Mouse (Mus musculus): ENCODE results near the gene Fam92b.

Fam92b gene

DNA sequence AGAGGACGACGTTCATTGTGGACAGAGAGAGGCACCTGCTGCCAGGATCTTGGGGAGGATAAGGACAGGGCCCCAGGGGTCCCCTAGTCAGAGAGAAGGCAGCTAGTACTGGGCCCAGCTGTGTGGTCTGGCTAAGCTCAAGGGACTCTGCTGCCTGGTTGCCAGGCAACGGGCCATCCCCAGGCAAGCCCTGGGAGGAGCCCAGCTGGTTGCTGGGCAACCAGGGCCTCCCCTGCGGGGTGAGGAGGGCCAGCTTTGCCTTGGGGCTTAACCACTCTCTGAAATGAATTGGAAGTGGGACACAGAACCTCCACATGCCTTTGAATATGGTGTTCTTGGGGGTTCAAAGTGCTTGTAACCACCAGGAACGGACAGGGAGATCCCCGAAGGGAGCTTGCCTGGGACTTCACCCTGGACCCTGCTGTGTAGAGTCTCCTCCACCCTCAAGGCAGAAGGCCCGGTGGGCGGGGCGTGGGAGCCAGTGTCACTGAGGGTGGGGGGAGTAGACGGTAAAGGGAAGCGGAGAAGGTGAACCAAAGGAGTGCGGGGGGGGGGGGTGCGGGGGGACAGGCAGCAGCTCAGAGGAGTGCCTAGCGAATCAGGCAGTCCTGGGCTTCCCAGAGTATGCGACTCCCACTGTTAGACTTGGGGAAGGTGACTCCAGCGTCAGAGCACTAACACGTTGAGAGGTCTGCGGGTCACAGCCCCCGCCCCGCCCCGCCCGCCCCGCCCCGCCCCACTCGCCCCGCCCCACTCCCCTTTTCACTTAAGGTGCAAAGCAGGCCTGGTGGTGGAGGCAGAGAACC lies at the start of gene Fam92b:
TSS of gene Fam92b (minus strand) at position 149 of the 806 bp plus-strand sequence.
- DNase-seq (ENCODE audit: low spot score), result no peak

- no peak for DNase-seq (ENCODE audit: low spot score)
These were observed 48.3 kb upstream of the Fam92b start for GRCm38 (mm10) chr8:120225421-120226151.

- DNase-seq (ENCODE audit: low spot score), result no peak
These were observed 47.5 kb upstream of the Fam92b start for GRCm38 (mm10) chr8:120224521-120225420.

- DNase-seq (ENCODE audit: low spot score), result no peak
These were observed 45.3 kb upstream of the Fam92b start for GRCm38 (mm10) chr8:120222548-120222947.

- no peak for DNase-seq (ENCODE audit: low spot score)
These were observed 39.9 kb upstream of the Fam92b start for GRCm38 (mm10) chr8:120216855-120217830.

- no peak for DNase-seq (ENCODE audit: low spot score)
These were observed 38.3 kb upstream of the Fam92b start for GRCm38 (mm10) chr8:120215416-120216141.

DNA sequence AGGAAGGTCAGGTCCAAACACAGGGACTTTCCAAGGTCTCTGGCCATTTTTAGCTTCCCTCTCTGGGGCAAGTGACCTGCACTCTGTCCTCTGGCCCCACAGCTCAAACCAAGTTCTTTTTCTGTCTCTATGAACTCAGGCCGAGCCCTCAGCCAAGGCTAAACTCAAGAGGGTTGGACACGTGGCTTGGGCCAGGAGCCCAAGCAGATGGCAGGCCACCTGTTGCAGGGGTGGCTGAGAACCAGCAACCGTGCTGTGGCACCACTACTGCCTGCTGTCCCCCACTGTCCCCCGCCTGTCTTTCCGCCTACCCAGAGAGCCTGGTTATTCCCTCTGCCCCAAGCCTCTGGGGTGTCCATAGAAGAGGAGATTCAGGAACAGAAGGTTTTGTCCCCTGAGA lies 36.7 kb upstream of the Fam92b start:
- no peak for DNase-seq (ENCODE audit: low spot score)

- DNase-seq (ENCODE audit: low spot score), result no peak
These were observed 36.0 kb upstream of the Fam92b start for GRCm38 (mm10) chr8:120213229-120213628.

DNA sequence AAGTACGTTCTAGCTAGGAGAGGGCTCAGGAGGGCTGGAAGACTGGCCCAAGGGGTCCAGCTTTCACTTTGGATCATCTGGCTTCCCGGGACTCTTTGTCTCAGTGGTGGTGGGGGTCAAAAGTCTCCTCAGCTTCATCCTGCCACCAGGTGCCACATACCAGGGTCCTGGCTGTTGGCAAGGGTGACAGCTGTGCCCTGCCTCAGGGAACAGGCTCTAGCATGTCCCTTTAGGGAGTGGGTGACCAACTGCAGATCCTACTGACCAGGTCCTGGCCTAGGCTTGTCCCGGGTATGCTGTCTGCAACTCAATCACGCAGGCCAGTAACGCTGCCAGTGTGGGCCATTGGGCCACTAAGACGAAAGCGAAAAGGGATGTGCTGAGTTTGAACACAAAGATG lies 35.3 kb upstream of the Fam92b start:
- DNase-seq (ENCODE audit: low spot score), result no peak

DNA sequence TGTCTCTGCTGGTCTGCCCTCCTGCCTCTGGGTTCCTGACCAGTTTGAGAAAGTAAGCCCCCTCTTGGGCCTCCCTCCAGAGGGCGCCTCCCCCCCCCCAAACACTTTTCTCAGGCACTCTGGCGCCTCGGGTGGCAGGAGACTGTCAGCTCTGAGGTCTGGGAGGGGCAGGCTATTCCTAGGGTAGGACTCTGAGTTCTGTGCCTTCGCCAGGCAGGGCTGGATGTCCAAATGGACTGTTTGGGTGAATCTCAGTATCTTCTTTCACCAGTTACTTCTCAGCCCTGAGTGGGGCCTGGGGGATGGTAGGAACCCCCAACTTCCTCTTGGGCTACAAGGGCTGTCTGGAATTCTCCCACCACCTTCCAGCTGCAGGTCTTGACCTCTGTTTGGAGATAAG lies 34.1 kb upstream of the Fam92b start:
- DNase-seq (ENCODE audit: low spot score), result no peak

DNA sequence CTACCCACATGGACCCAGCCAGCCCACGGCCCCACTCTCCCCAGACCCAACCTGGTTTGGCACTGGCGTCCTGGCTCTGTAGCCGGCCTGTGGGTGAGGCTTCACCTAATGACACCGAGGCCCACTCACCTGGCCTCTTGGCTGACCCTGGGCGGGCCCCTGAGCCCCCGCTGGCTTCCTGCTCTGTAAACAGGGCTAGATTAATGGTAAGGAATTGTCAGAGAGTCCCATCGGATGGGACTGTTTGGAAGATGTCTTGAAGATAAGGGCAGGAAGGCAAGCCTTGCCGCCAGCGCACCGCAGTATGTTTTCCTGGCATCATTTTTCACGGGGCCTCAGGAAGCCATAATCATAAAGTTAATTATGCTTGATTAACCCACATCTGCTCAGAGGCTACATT lies 30.8 kb upstream of the Fam92b start:
- no peak for DNase-seq (ENCODE audit: low spot score)

DNA sequence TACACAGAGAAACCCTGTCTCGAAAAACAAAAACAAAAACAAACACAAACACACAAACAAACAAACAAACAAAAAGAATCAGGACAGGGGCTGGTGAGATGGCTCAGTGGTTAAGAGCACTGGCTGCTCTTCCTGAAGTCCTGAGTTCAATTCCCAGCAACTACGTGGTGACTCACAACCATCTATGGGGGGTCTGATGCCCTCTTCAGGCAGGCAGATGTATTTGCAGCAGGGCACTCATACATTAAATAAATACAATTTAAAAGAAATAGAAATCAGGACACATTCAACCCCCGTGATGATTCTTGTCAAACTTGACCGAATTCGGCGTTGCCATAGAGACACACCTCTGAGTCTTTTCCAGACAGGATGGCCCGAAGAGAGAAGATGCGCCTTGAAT lies 30.1 kb upstream of the Fam92b start:
- DNase-seq (ENCODE audit: low spot score), result no peak

DNA sequence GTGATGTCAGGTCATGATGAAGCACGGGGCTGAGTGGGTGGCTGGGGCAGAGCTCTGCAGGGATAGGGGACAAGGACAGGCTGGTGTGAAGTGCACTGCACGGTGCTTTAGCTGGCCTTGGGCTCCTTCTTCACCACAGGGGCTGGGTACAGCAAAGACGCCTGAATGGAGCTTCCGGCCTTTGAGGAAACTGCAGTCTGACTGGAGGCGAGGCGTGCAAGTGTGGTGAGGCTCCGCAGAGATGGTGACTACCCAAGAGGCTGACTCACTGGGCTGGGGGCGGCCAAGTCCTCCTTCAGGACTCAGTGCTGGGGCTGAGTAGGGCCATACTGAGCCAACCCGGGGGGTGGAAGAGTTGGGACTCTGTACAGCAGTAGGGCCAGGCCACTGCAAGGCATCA lies 28.6 kb upstream of the Fam92b start:
- DNase-seq (ENCODE audit: low spot score), result no peak

- DNase-seq (ENCODE audit: low spot score), result no peak
These were observed 27.6 kb upstream of the Fam92b start for GRCm38 (mm10) chr8:120204736-120205360.

- no peak for DNase-seq (ENCODE audit: low spot score)
These were observed 25.3 kb upstream of the Fam92b start for GRCm38 (mm10) chr8:120202546-120202945.

DNA sequence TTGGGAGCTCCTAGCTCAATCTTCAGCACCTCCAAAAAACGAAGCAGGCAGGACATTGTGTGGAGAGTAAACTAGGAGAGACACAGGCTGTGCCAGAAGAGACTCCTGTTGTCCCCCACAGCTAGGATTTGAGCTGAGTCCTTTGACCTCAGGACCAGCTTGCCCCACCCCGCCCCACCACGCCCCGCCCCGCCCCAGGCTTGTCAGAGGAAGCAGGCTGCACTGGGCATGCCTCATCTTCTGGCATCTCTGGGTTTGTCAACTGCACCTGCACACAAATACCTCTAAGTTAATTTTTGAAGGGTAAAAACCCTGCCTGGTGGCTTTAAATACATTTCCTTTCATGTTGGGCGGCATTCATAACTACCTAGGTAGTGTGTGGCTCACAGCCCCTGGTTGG lies 24.1 kb upstream of the Fam92b start:
- DNase-seq (ENCODE audit: low spot score), result no peak

DNA sequence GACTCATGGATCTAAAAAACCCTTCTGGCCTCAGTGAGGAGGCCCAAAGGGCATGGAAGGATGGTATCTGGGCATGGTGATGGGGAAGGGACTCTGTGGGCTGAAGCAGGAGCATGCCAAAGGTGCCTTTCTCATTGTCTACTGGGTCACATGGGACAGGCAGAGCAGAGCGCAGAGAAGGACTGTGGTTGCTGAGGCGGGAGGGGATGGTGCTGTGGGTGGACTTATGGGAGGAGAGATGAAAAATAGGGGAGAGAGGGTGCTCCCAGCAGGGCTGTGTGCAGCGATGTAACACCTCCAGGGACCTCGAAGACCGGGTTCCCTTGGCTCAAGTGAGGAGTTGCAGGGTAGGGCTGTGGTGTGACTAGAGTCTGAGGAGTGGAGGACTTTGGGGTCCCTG lies 14.9 kb upstream of the Fam92b start:
- no peak for DNase-seq (ENCODE audit: low spot score)

DNA sequence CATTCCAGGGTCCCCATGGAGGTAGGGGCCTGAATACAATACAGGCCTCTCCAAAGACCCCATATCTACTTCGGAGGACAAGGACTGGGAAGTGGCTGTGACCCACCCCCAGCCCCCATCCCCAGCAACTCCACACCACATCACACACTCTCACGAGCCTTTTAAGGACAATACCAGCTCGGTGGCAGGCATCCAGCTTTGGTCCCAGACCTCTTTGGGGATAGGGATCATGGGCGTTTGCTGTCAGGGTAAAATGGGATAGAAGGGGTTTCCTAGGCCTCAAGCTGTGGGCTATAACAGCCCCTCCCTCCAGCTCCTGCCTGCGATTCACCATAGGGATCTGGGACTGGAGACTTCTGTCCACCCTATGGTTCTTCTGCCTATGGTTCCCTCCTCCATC lies 14.4 kb upstream of the Fam92b start:
- no peak for DNase-seq (ENCODE audit: low spot score)

- peak; percentile 87 for DNase-seq (ENCODE audit: low spot score)
These were observed 13.6 kb upstream of the Fam92b start for GRCm38 (mm10) chr8:120190810-120191413.
